Mouse (Mus musculus): ENCODE results near the gene Pik3r2. TPM values are rescaled to one million over a fixed set of nuclear protein-coding genes. Genes with fewer than 3 reads are reported as not detected.

Gene Pik3r2
- polyA plus RNA-seq, 1 experiment from 2014 or later = 61.6 TPM

GRCm38 (mm10) chr8:70773410-70773809 lies 3.1 kb downstream of the Pik3r2 start:
- Histone ChIP-seq H3K9me3 (ENCODE audit: control insufficient read depth, low read length) (no peaks in the 10 kb centered on the region), H3K27ac (ENCODE audit: low read depth, low read length) (no peak overlapping the region), H3K9ac (ENCODE audit: low read length) (no peak overlapping the region), H3K4me2 (ENCODE audit: low read depth, low read length, severe bottlenecking) (no peak overlapping the region), H3K27me3 (ENCODE audit: control insufficient read depth, insufficient read depth, low read length) (no peaks in the 10 kb centered on the region), H3K36me3 (ENCODE audit: control insufficient read depth, insufficient read depth, low read length) (peaks cover 2% of the 10 kb centered on the region; the same call in 1 of the 2 replicates), H3K4me1 (replicated peaks; ENCODE audit: control insufficient read depth, insufficient read depth, low read length) (peaks cover 10% of the 10 kb centered on the region; the same call in 1 of the 2 replicates), H3K4me3 (ENCODE audit: low read depth, low read length) (no peak overlapping the region)
- WGBS = 93% methylated on average over 5 of the region's 5 CpGs
- DNase-seq (ENCODE audit: low spot score) (no peak), ATAC-seq (replicated peaks; ENCODE audit: low FRiP score) (no peak)

GRCm38 (mm10) chr8:70772890-70773289 lies 3.6 kb downstream of the Pik3r2 start:
- 92% methylated on average over 9 of the region's 9 CpGs for WGBS
- Histone ChIP-seq H3K27ac (ENCODE audit: low read depth, low read length) (no peak overlapping the region), H3K9ac (ENCODE audit: low read length) (no peak overlapping the region), H3K4me3 (ENCODE audit: low read depth, low read length) (no peak overlapping the region), H3K36me3 (ENCODE audit: control insufficient read depth, insufficient read depth, low read length) (peaks cover 2% of the 10 kb centered on the region; the same call in 1 of the 2 replicates), H3K4me1 (replicated peaks; ENCODE audit: control insufficient read depth, insufficient read depth, low read length) (peaks cover 8% of the 10 kb centered on the region; the same call in 1 of the 2 replicates), H3K27me3 (ENCODE audit: control insufficient read depth, insufficient read depth, low read length) (no peaks in the 10 kb centered on the region), H3K4me2 (ENCODE audit: low read depth, low read length, severe bottlenecking) (no peak overlapping the region), H3K9me3 (ENCODE audit: control insufficient read depth, low read length) (no peaks in the 10 kb centered on the region)
- no peak for DNase-seq (ENCODE audit: low spot score)
- ATAC-seq (replicated peaks; ENCODE audit: low FRiP score) = no peak

GRCm38 (mm10) chr8:70772075-70772474 lies 4.4 kb downstream of the Pik3r2 start:
- Histone ChIP-seq H3K27ac (ENCODE audit: low read depth, low read length) (no peak overlapping the region), H3K27me3 (ENCODE audit: control insufficient read depth, insufficient read depth, low read length) (no peaks in the 10 kb centered on the region), H3K4me3 (ENCODE audit: low read depth, low read length) (no peak overlapping the region), H3K4me2 (ENCODE audit: low read depth, low read length, severe bottlenecking) (no peak overlapping the region), H3K4me1 (replicated peaks; ENCODE audit: control insufficient read depth, insufficient read depth, low read length) (peaks cover 4% of the 10 kb centered on the region; the same call in 1 of the 2 replicates), H3K9ac (ENCODE audit: low read length) (no peak overlapping the region; the same call in 1 of the 2 replicates), H3K9me3 (ENCODE audit: control insufficient read depth, low read length) (no peaks in the 10 kb centered on the region), H3K36me3 (ENCODE audit: control insufficient read depth, insufficient read depth, low read length) (peaks cover 2% of the 10 kb centered on the region; the same call in 1 of the 2 replicates)
- DNase-seq (ENCODE audit: low spot score) = no peak
- WGBS = 95% methylated on average over 13 of the region's 13 CpGs
- no peak for ATAC-seq (replicated peaks; ENCODE audit: low FRiP score)

GRCm38 (mm10) chr8:70771217-70771616 lies 5.3 kb downstream of the Pik3r2 start:
- Histone ChIP-seq H3K4me1 (replicated peaks; ENCODE audit: control insufficient read depth, insufficient read depth, low read length) (peaks cover 10% of the 10 kb centered on the region), H3K27me3 (ENCODE audit: control insufficient read depth, insufficient read depth, low read length) (no peaks in the 10 kb centered on the region), H3K27ac (ENCODE audit: low read depth, low read length) (no peak overlapping the region), H3K4me3 (ENCODE audit: low read depth, low read length) (no peak overlapping the region), H3K9me3 (ENCODE audit: control insufficient read depth, low read length) (no peaks in the 10 kb centered on the region), H3K4me2 (ENCODE audit: low read depth, low read length, severe bottlenecking) (no peak overlapping the region), H3K36me3 (ENCODE audit: control insufficient read depth, insufficient read depth, low read length) (peaks cover 2% of the 10 kb centered on the region; the same call in 1 of the 2 replicates), H3K9ac (ENCODE audit: low read length) (no peak overlapping the region)
- WGBS = 91% methylated on average over 7 of the region's 7 CpGs
- ATAC-seq (replicated peaks; ENCODE audit: low FRiP score) = no peak
- no peak for DNase-seq (ENCODE audit: low spot score)

- H3K27ac ChIP-seq (ENCODE audit: low read depth, low read length) = no peak overlapping the region
- ATAC-seq (replicated peaks; ENCODE audit: low FRiP score) (no peak), DNase-seq (ENCODE audit: low spot score) (no peak)
- peaks cover 8% of the 10 kb centered on the region for H3K4me1 ChIP-seq (replicated peaks; ENCODE audit: control insufficient read depth, insufficient read depth, low read length)
- H3K27me3 ChIP-seq (ENCODE audit: control insufficient read depth, insufficient read depth, low read length) = no peaks in the 10 kb centered on the region
- H3K4me2 ChIP-seq (ENCODE audit: low read depth, low read length, severe bottlenecking) = no peak overlapping the region
- WGBS = 95% methylated on average over 13 of the region's 13 CpGs
- H3K9me3 ChIP-seq (ENCODE audit: control insufficient read depth, low read length) = no peaks in the 10 kb centered on the region
- no peak overlapping the region for H3K4me3 ChIP-seq (ENCODE audit: low read depth, low read length)
- peaks cover 2% of the 10 kb centered on the region; the same call in 1 of the 2 replicates for H3K36me3 ChIP-seq (ENCODE audit: control insufficient read depth, insufficient read depth, low read length)
- no peak overlapping the region for H3K9ac ChIP-seq (ENCODE audit: low read length)
Measured at GRCm38 (mm10) chr8:70770748-70771147, 5.8 kb downstream of the Pik3r2 start.

- DNase-seq (ENCODE audit: low spot score) = no peak
- no peaks in the 10 kb centered on the region for H3K9me3 ChIP-seq (ENCODE audit: control insufficient read depth, low read length)
- H3K9ac ChIP-seq (ENCODE audit: low read length) = no peak overlapping the region
- no peak overlapping the region for H3K27ac ChIP-seq (ENCODE audit: low read depth, low read length)
- WGBS = 74% methylated on average over 12 of the region's 12 CpGs
- no peak overlapping the region for H3K4me3 ChIP-seq (ENCODE audit: low read depth, low read length)
- no peak; the same call in 1 of the 2 replicates for ATAC-seq (replicated peaks; ENCODE audit: low FRiP score)
- no peak overlapping the region for H3K4me2 ChIP-seq (ENCODE audit: low read depth, low read length, severe bottlenecking)
- peaks cover 2% of the 10 kb centered on the region; the same call in 1 of the 2 replicates for H3K36me3 ChIP-seq (ENCODE audit: control insufficient read depth, insufficient read depth, low read length)
- H3K27me3 ChIP-seq (ENCODE audit: control insufficient read depth, insufficient read depth, low read length) = no peaks in the 10 kb centered on the region
- peaks cover 7% of the 10 kb centered on the region for H3K4me1 ChIP-seq (replicated peaks; ENCODE audit: control insufficient read depth, insufficient read depth, low read length)
Measured at GRCm38 (mm10) chr8:70769858-70770257, 6.7 kb downstream of the Pik3r2 start.

- H3K27ac ChIP-seq (ENCODE audit: low read depth, low read length) = no peak overlapping the region
- WGBS = 7% methylated on average over 26 of the region's 26 CpGs
- ATAC-seq (replicated peaks; ENCODE audit: low FRiP score) (peak; percentile 66), DNase-seq (ENCODE audit: low spot score) (peak; percentile 98)
- no peak overlapping the region for H3K9ac ChIP-seq (ENCODE audit: low read length)
- H3K36me3 ChIP-seq (ENCODE audit: control insufficient read depth, insufficient read depth, low read length) = peaks cover 2% of the 10 kb centered on the region; the same call in 1 of the 2 replicates
- peaks cover 5% of the 10 kb centered on the region for H3K4me1 ChIP-seq (replicated peaks; ENCODE audit: control insufficient read depth, insufficient read depth, low read length)
- H3K9me3 ChIP-seq (ENCODE audit: control insufficient read depth, low read length) = no peaks in the 10 kb centered on the region
- H3K27me3 ChIP-seq (ENCODE audit: control insufficient read depth, insufficient read depth, low read length) = no peaks in the 10 kb centered on the region
- no peak overlapping the region for H3K4me3 ChIP-seq (ENCODE audit: low read depth, low read length)
- H3K4me2 ChIP-seq (ENCODE audit: low read depth, low read length, severe bottlenecking) = no peak overlapping the region
Measured at GRCm38 (mm10) chr8:70769359-70769758, 7.2 kb downstream of the Pik3r2 start.

- Histone ChIP-seq H3K4me1 (replicated peaks; ENCODE audit: control insufficient read depth, insufficient read depth, low read length) (peaks cover 5% of the 10 kb centered on the region), H3K9me3 (ENCODE audit: control insufficient read depth, low read length) (no peaks in the 10 kb centered on the region), H3K9ac (ENCODE audit: low read length) (no peak overlapping the region), H3K27ac (ENCODE audit: low read depth, low read length) (no peak overlapping the region), H3K4me2 (ENCODE audit: low read depth, low read length, severe bottlenecking) (no peak overlapping the region), H3K27me3 (ENCODE audit: control insufficient read depth, insufficient read depth, low read length) (no peaks in the 10 kb centered on the region), H3K4me3 (ENCODE audit: low read depth, low read length) (no peak overlapping the region), H3K36me3 (ENCODE audit: control insufficient read depth, insufficient read depth, low read length) (peaks cover 2% of the 10 kb centered on the region; the same call in 1 of the 2 replicates)
- peak; percentile 6 for ATAC-seq (replicated peaks; ENCODE audit: low FRiP score)
- WGBS = 85% methylated on average over 16 of the region's 16 CpGs
- DNase-seq (ENCODE audit: low spot score) = no peak
Measured at GRCm38 (mm10) chr8:70768956-70769355, 7.6 kb downstream of the Pik3r2 start.

- Histone ChIP-seq H3K4me2 (ENCODE audit: low read depth, low read length, severe bottlenecking) (no peak overlapping the region), H3K9ac (ENCODE audit: low read length) (no peak overlapping the region), H3K27ac (ENCODE audit: low read depth, low read length) (no peak overlapping the region), H3K9me3 (ENCODE audit: control insufficient read depth, low read length) (no peaks in the 10 kb centered on the region), H3K4me3 (ENCODE audit: low read depth, low read length) (no peak overlapping the region), H3K27me3 (ENCODE audit: control insufficient read depth, insufficient read depth, low read length) (no peaks in the 10 kb centered on the region), H3K36me3 (ENCODE audit: control insufficient read depth, insufficient read depth, low read length) (peaks cover 2% of the 10 kb centered on the region; the same call in 1 of the 2 replicates), H3K4me1 (replicated peaks; ENCODE audit: control insufficient read depth, insufficient read depth, low read length) (peaks cover 5% of the 10 kb centered on the region)
- DNase-seq (ENCODE audit: low spot score) (no peak), ATAC-seq (replicated peaks; ENCODE audit: low FRiP score) (no peak)
- 93% methylated on average over 32 of the region's 32 CpGs for WGBS
Measured at GRCm38 (mm10) chr8:70768231-70768776, 8.2 kb downstream of the Pik3r2 start.
